Mouse (Mus musculus) ES-Bruce4 (cell line): ENCODE measurements at regions not wholly inside any gene's neighbourhood (a gene's known extent, or its start where the extent isn't known, plus 50 kb on each side); places are given as distances from the start of the nearest gene placed in this dataset.

Source experiments
- H3K27ac ChIP-seq: 2 replicates; pipeline ENCODE4 v1.5.1; 2012; ENCODE audit warnings: low read length, inconsistent platforms; ENCODE audit not compliant: insufficient read depth
- H3K27me3 ChIP-seq: 2 replicates; pipeline ENCODE4 v1.6.1; 2012; ENCODE audit warnings: mild to moderate bottlenecking, low read length, inconsistent platforms; ENCODE audit not compliant: control insufficient read depth, poor library complexity, insufficient read depth, severe bottlenecking
- H3K36me3 ChIP-seq: 2 replicates; pipeline ENCODE4 v1.6.1; 2012; ENCODE audit warnings: inconsistent platforms, mild to moderate bottlenecking, low read length, moderate library complexity; ENCODE audit not compliant: control insufficient read depth, poor library complexity, insufficient read depth, severe bottlenecking
- H3K4me1 ChIP-seq: one replicate; pipeline ENCODE4 v1.8.1; 2011; ENCODE audit warnings: low read length; ENCODE audit not compliant: control insufficient read depth, insufficient read depth
- H3K4me3 ChIP-seq: 2 replicates; pipeline ENCODE4 v1.5.1; 2011; ENCODE audit warnings: low read depth, mild to moderate bottlenecking, low read length
- H3K9ac ChIP-seq: 2 replicates; pipeline ENCODE4 v1.6.1; 2012; ENCODE audit warnings: low read depth, mild to moderate bottlenecking, inconsistent platforms; ENCODE audit not compliant: poor library complexity, severe bottlenecking
- H3K9me3 ChIP-seq: replicated peaks from 2 replicates; pipeline ENCODE4 v1.6.1; 2012; ENCODE audit warnings: mild to moderate bottlenecking, low read length, inconsistent platforms; ENCODE audit not compliant: control insufficient read depth, poor library complexity, insufficient read depth, severe bottlenecking
- CTCF ChIP-seq: IDR thresholded peaks from one replicate; pipeline ENCODE4 v1.8.1; 2011; ENCODE audit warnings: low read depth, low read length
- EP300 ChIP-seq: IDR thresholded peaks from 2 replicates; pipeline ENCODE4 v1.6.1; 2011; ENCODE audit warnings: low read depth, low read length; ENCODE audit not compliant: insufficient read depth
- POLR2A ChIP-seq: IDR thresholded peaks from one replicate; pipeline ENCODE4 v1.8.1; 2011; ENCODE audit warnings: low read length; ENCODE audit not compliant: insufficient read depth

DNA sequence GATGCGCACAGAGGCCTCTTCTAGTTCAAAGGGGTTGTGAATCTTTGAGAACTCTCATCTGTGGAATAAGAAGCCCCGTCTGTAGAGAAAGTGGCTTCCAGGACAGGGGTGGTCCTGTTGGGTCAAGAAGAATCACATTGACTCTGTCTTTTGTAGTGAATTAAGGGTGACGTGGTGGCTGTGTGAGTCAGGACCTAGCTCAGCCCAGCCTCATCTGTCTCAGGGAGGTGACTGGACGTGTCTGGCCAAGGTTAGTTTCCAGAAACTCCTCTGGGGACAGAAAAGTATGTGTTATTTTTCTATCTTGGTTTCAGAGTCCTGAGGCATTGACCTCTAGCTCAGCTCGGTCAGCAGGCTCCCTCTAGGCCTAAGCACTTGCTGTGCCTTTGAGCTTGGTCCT, 73.3 kb upstream of the Lep start:
- Histone ChIP-seq H3K36me3 (no peaks in the 10 kb centered on the region), H3K9me3 (no peaks in the 10 kb centered on the region), H3K9ac (no peak overlapping the region), H3K27me3 (no peaks in the 10 kb centered on the region), H3K27ac (no peak overlapping the region), H3K4me3 (no peak overlapping the region), H3K4me1 (no peaks in the 10 kb centered on the region)
- TF ChIP-seq CTCF = no peak

DNA sequence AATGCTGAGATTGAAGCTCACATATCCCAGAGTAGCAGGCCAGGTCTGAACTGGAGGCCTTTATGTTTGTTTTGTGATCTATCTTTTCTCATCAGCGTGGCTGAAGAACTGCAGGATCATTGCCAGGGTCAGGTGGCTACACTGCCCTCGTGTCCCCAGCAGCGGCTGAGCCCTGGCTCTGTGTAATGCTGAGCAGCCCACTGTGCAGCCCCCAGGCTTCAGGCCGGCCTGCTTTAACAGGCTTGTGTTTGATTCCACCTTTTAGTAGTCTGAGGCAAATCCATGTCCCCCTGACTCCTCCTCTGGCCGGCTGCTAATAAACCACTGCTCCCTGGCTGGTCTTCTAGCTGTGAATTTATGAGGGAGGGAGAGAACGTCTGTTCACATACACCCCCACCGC, 72.6 kb upstream of the Lep start:
- Histone ChIP-seq H3K9me3 (peaks cover 5% of the 10 kb centered on the region; the same call in 1 of the 2 replicates), H3K27me3 (no peaks in the 10 kb centered on the region), H3K4me1 (no peaks in the 10 kb centered on the region), H3K9ac (no peak overlapping the region), H3K4me3 (no peak overlapping the region), H3K36me3 (no peaks in the 10 kb centered on the region), H3K27ac (no peak overlapping the region)
- TF ChIP-seq CTCF (no peak), EP300 (no peak), POLR2A (no peak)

- no peaks in the 10 kb centered on the region for H3K4me1 ChIP-seq
- H3K27me3 ChIP-seq = no peaks in the 10 kb centered on the region
- no peak overlapping the region for H3K4me3 ChIP-seq
- H3K9me3 ChIP-seq = peaks cover 5% of the 10 kb centered on the region; the same call in 1 of the 2 replicates
- H3K27ac ChIP-seq = no peak overlapping the region
- H3K36me3 ChIP-seq = no peaks in the 10 kb centered on the region
- no peak overlapping the region for H3K9ac ChIP-seq
- TF ChIP-seq EP300 (no peak), CTCF (no peak), POLR2A (no peak)
These were observed 70.6 kb upstream of the Lep start for GRCm38 (mm10) chr6:28989433-28989832.

GRCm38 (mm10) chr6:28990210-28990609, 69.8 kb upstream of the Lep start:
- peaks cover 5% of the 10 kb centered on the region; the same call in 1 of the 2 replicates for H3K9me3 ChIP-seq
- H3K27ac ChIP-seq = no peak overlapping the region
- H3K4me3 ChIP-seq = no peak overlapping the region
- no peak overlapping the region for H3K9ac ChIP-seq
- H3K36me3 ChIP-seq = no peaks in the 10 kb centered on the region
- no peaks in the 10 kb centered on the region for H3K4me1 ChIP-seq
- TF ChIP-seq EP300 (no peak), CTCF (no peak), POLR2A (no peak)
- no peaks in the 10 kb centered on the region for H3K27me3 ChIP-seq

DNA sequence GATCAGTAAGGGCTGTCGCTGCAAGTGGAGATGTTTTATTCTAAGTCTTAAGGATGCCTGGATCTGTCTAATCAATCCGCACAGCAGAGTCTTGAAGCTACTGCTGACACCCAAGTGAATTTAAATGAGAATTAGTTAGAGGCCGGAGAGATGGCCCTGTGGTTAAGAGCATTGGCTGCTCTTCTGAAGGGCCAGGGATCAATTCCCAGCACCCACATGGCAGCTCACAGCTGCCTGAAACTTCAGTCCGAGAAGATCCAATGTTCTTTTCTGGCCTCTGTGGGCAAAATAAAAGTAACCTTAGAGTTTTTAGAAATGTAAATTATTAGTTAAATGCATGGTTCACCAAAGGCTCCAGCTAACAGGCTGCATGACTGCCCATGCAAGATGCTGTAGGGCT, 65.5 kb upstream of the Lep start:
- Histone ChIP-seq H3K36me3 (no peaks in the 10 kb centered on the region), H3K4me3 (no peak overlapping the region), H3K9ac (no peak overlapping the region), H3K9me3 (peaks cover 5% of the 10 kb centered on the region; the same call in 1 of the 2 replicates), H3K4me1 (no peaks in the 10 kb centered on the region), H3K27me3 (no peaks in the 10 kb centered on the region), H3K27ac (no peak overlapping the region)
- TF ChIP-seq CTCF (no peak), POLR2A (no peak), EP300 (no peak)

- Histone ChIP-seq H3K4me3 (no peak overlapping the region), H3K36me3 (no peaks in the 10 kb centered on the region), H3K9me3 (peaks cover 5% of the 10 kb centered on the region; the same call in 1 of the 2 replicates), H3K27me3 (no peaks in the 10 kb centered on the region), H3K4me1 (no peaks in the 10 kb centered on the region), H3K27ac (no peak overlapping the region), H3K9ac (no peak overlapping the region)
- TF ChIP-seq POLR2A (no peak), CTCF (no peak), EP300 (no peak)
These were observed 64.3 kb upstream of the Lep start for GRCm38 (mm10) chr6:28995701-28996100.
